Mouse (Mus musculus): ENCODE measurements around the gene Sgms1.

- TF ChIP-seq CTCF (IDR thresholded peaks at IDR 0.05; ENCODE audit: borderline replicate concordance, insufficient read depth, low read length) (no peak), POLR2A (IDR thresholded peaks at IDR 0.05; ENCODE audit: low read depth, low read length) (no peak)
Measured at GRCm38 (mm10) chr19:32159944-32160343, 229.6 kb downstream of the Sgms1 start.

Data from embryonic fibroblast, embryonic 13.5 days (primary cell).